Mouse (Mus musculus) stomach, postnatal 0 days (tissue): ENCODE measurements at regions not wholly inside any gene's neighbourhood (a gene's known extent, or its start where the extent isn't known, plus 50 kb on each side); places are given as distances from the start of the nearest gene placed in this dataset.
A peak's percentile ranks its signal among the peaks of the same experiment; 100 is the strongest.
"Not testable (repeated sequence)": the region's sequence is repeated elsewhere in the genome, so short reads cannot be mapped to it uniquely, and the experiment has no call there.

ENCODE experiments used
- ATAC-seq: fragments of 200-750 bp; cut with Nextera tagmentation; 2 replicates; pipeline ENCODE4 v1.8.0; 2017; ENCODE audit not compliant: low FRiP score, low TSS enrichment
- DNase-seq: peaks from one replicate; pipeline ENCODE4 v3.0.0-alpha.2; 2016; ENCODE audit warnings: low spot score
- H3K27ac ChIP-seq: fragments of 300-500 bp; sonication (generic); replicated peaks from 2 replicates; pipeline ENCODE4 v1.5.1; 2014; ENCODE audit warnings: mild to moderate bottlenecking, control low read depth
- H3K27me3 ChIP-seq: fragments of 300-500 bp; sonication (generic); 2 replicates; pipeline ENCODE4 v1.6.1; 2014; ENCODE audit warnings: low read length; ENCODE audit not compliant: control insufficient read depth, insufficient read depth
- H3K36me3 ChIP-seq: fragments of 300-500 bp; sonication (generic); 2 replicates; pipeline ENCODE4 v1.6.1; 2014; ENCODE audit warnings: low read length, mixed read lengths; ENCODE audit not compliant: control insufficient read depth, insufficient read depth
- H3K4me1 ChIP-seq: fragments of 300-500 bp; sonication (generic); replicated peaks from 2 replicates; pipeline ENCODE4 v1.6.1; 2014; ENCODE audit warnings: antibody characterized with exemption; ENCODE audit not compliant: control insufficient read depth, insufficient read depth
- H3K4me2 ChIP-seq: fragments of 300-500 bp; sonication (generic); replicated peaks from 2 replicates; pipeline ENCODE4 v1.6.1; 2014; ENCODE audit warnings: low read depth, mild to moderate bottlenecking, control low read depth, moderate library complexity
- H3K4me3 ChIP-seq: fragments of 300-500 bp; sonication (generic); 2 replicates; pipeline ENCODE4 v1.5.1; 2014; ENCODE audit warnings: low read depth, low read length, control low read depth
- H3K9ac ChIP-seq: fragments of 300-500 bp; sonication (generic); 2 replicates; pipeline ENCODE4 v1.6.1; 2014; ENCODE audit warnings: mild to moderate bottlenecking, low read length, control low read depth, mixed read lengths
- H3K9me3 ChIP-seq: fragments of 300-500 bp; sonication (generic); 2 replicates; pipeline ENCODE4 v1.6.1; 2016; ENCODE audit warnings: low read length; ENCODE audit not compliant: control insufficient read depth
- CTCF ChIP-seq: IDR thresholded peaks from 2 replicates; pipeline ENCODE4 v1.5.1; 2016; ENCODE audit warnings: antibody characterized with exemption, low read depth, mild to moderate bottlenecking, moderate library complexity
- WGBS: fragments of 180-500 bp; shearing (Covaris S2); extraction: QIAGEN DNeasy Blood & Tissue Kit; methylation state at CpG from one replicate; pipeline ENCODE4 v1.1.7; 2014; 5-methylcytosine and 5-hydroxymethylcytosine counted together

GRCm38 (mm10) chr14:53709627-53710026 is 544.3 kb downstream of the Dad1 start:
- H3K27me3 ChIP-seq, H3K27ac ChIP-seq, H3K4me3 ChIP-seq, ATAC-seq, DNase-seq, H3K4me1 ChIP-seq, H3K36me3 ChIP-seq, H3K4me2 ChIP-seq, H3K9ac ChIP-seq, H3K9me3 ChIP-seq: not testable (repeated sequence)
- 7% methylated on average over 3 of the region's 3 CpGs for WGBS
- peak; percentile 65 for TF ChIP-seq CTCF

GRCm38 (mm10) chr14:53704351-53704750 is 549.6 kb downstream of the Dad1 start:
- H3K27me3 ChIP-seq, H3K36me3 ChIP-seq, DNase-seq, H3K4me2 ChIP-seq, H3K9me3 ChIP-seq, H3K27ac ChIP-seq, H3K4me1 ChIP-seq, H3K9ac ChIP-seq, H3K4me3 ChIP-seq, ATAC-seq: not testable (repeated sequence)
- WGBS = 82% methylated on average over 5 of the region's 5 CpGs

- 13% methylated on average over 1 of the region's 1 CpGs for WGBS
- peak; percentile 49 for TF ChIP-seq CTCF
- H3K36me3 ChIP-seq, H3K9ac ChIP-seq, DNase-seq, H3K4me1 ChIP-seq, H3K27me3 ChIP-seq, H3K27ac ChIP-seq, H3K4me2 ChIP-seq, H3K9me3 ChIP-seq, ATAC-seq, H3K4me3 ChIP-seq: not testable (repeated sequence)
Measured at GRCm38 (mm10) chr14:53703593-53703992, 550.3 kb downstream of the Dad1 start.

GRCm38 (mm10) chr14:53684100-53684499 is 569.8 kb downstream of the Dad1 start:
- not testable (repeated sequence) for H3K4me3 ChIP-seq, H3K27ac ChIP-seq, H3K36me3 ChIP-seq, H3K4me1 ChIP-seq, DNase-seq, H3K9me3 ChIP-seq, H3K9ac ChIP-seq, H3K27me3 ChIP-seq, ATAC-seq, H3K4me2 ChIP-seq
- 58% methylated on average over 4 of the region's 4 CpGs for WGBS

GRCm38 (mm10) chr14:53683361-53684015 is 570.4 kb downstream of the Dad1 start:
- not testable (repeated sequence) for H3K27ac ChIP-seq, H3K36me3 ChIP-seq, H3K9me3 ChIP-seq, H3K4me1 ChIP-seq, H3K27me3 ChIP-seq, ATAC-seq, H3K9ac ChIP-seq, H3K4me3 ChIP-seq, DNase-seq, H3K4me2 ChIP-seq
- WGBS = 61% methylated on average over 9 of the region's 9 CpGs

- not testable (repeated sequence) for H3K36me3 ChIP-seq, H3K4me3 ChIP-seq, H3K27me3 ChIP-seq, H3K9me3 ChIP-seq, H3K4me2 ChIP-seq, H3K27ac ChIP-seq, ATAC-seq, DNase-seq, H3K9ac ChIP-seq, H3K4me1 ChIP-seq
- WGBS = 90% methylated on average over 1 of the region's 1 CpGs
Measured at GRCm38 (mm10) chr14:53682679-53683078, 571.2 kb downstream of the Dad1 start.

- not testable (repeated sequence) for ATAC-seq, DNase-seq, H3K4me1 ChIP-seq, H3K9ac ChIP-seq, H3K4me3 ChIP-seq, H3K27ac ChIP-seq, H3K4me2 ChIP-seq, H3K9me3 ChIP-seq, H3K36me3 ChIP-seq, H3K27me3 ChIP-seq
- WGBS = 71% methylated on average over 5 of the region's 5 CpGs
Measured at GRCm38 (mm10) chr14:53681320-53681719, 572.6 kb downstream of the Dad1 start.
